Mouse (Mus musculus) MEL (cell line): ENCODE data around the gene Atp1a4. TPM values are rescaled to one million over a fixed set of nuclear protein-coding genes. Genes with fewer than 3 reads are reported as not detected.

Experiments
- DNase-seq: peaks from one replicate; pipeline ENCODE4 v3.0.0; 2011; ENCODE audit warnings: low read depth, low spot score
- H3K27ac ChIP-seq: 2 replicates; pipeline ENCODE4 v1.5.1; 2012; ENCODE audit warnings: low read depth, mild to moderate bottlenecking, control low read depth, low read length, moderate library complexity; ENCODE audit not compliant: control insufficient read depth
- H3K27me3 ChIP-seq, 2 experiments: fragments of 150-350 bp in 1 of 2; sonication (generic) in 1 of 2; 2 replicates each; pipeline ENCODE4 v1.6.1; 2012; ENCODE audit warnings: low read length in 2 of 2, mild to moderate bottlenecking in 2 of 2, improper control_type of control experiment in 1 of 2, moderate library complexity in 1 of 2; ENCODE audit not compliant: insufficient read depth in 2 of 2, control insufficient read depth in 1 of 2
- H3K36me3 ChIP-seq, 2 experiments: 2 replicates each; pipeline ENCODE4 v1.6.1; 2012 to 2014; ENCODE audit warnings: low read length in 2 of 2, improper control_type of control experiment in 1 of 2, inconsistent platforms in 1 of 2, mild to moderate bottlenecking in 1 of 2; ENCODE audit not compliant: insufficient read depth in 2 of 2, control insufficient read depth in 1 of 2
- H3K4me1 ChIP-seq, 2 experiments: fragments of 150-350 bp in 1 of 2; sonication (generic) in 1 of 2; 2 replicates each; pipeline ENCODE4 v1.6.1; 2012; ENCODE audit warnings: low read length in 2 of 2, improper control_type of control experiment in 1 of 2, mild to moderate bottlenecking in 1 of 2; ENCODE audit not compliant: insufficient read depth in 2 of 2, control insufficient read depth in 1 of 2
- H3K4me3 ChIP-seq, 2 experiments: fragments of 150-350 bp in 1 of 2; sonication (generic) in 1 of 2; 2 replicates each; pipeline ENCODE4 v1.5.1; 2012; ENCODE audit warnings: low read depth in 2 of 2, low read length in 2 of 2, mild to moderate bottlenecking in 2 of 2, moderate library complexity in 2 of 2, control low read depth in 1 of 2, improper control_type of control experiment in 1 of 2; ENCODE audit not compliant: control insufficient read depth in 1 of 2, insufficient read depth in 1 of 2
- H3K79me2 ChIP-seq: 2 replicates; pipeline ENCODE4 v1.6.1; 2012; ENCODE audit warnings: mild to moderate bottlenecking, low read length, moderate library complexity; ENCODE audit not compliant: control insufficient read depth, poor library complexity, insufficient read depth
- H3K9ac ChIP-seq: 2 replicates; pipeline ENCODE4 v1.6.1; 2012; ENCODE audit warnings: low read depth, mild to moderate bottlenecking, control low read depth, low read length, moderate library complexity; ENCODE audit not compliant: control insufficient read depth, poor library complexity, severe bottlenecking
- H3K9me3 ChIP-seq: fragments of 150-350 bp; sonication (generic); replicated peaks from 2 replicates; pipeline ENCODE4 v1.6.1; 2012; ENCODE audit warnings: mild to moderate bottlenecking, low read length, improper control_type of control experiment, moderate library complexity; ENCODE audit not compliant: insufficient read depth
- CHD1 ChIP-seq: IDR thresholded peaks from 2 replicates; pipeline ENCODE4 v1.6.1; 2012; ENCODE audit warnings: low read depth, mild to moderate bottlenecking, inconsistent platforms, low read length, improper control_type of control experiment
- CHD2 ChIP-seq: IDR thresholded peaks from 2 replicates; pipeline ENCODE4 v1.6.1; 2011; ENCODE audit warnings: low read length, improper control_type of control experiment
- HCFC1 ChIP-seq: IDR thresholded peaks from 2 replicates; pipeline ENCODE4 v1.6.1; 2012; ENCODE audit warnings: low read depth, mild to moderate bottlenecking, inconsistent platforms, low read length, improper control_type of control experiment, moderate library complexity
- JUND ChIP-seq: IDR thresholded peaks from 2 replicates; pipeline ENCODE4 v1.6.1; 2011; ENCODE audit warnings: low read depth, mild to moderate bottlenecking, improper control_type of control experiment, low read length
- MAFK ChIP-seq: IDR thresholded peaks from 2 replicates; pipeline ENCODE4 v1.6.1; 2011; ENCODE audit warnings: low read depth, mild to moderate bottlenecking, low read length, improper control_type of control experiment, borderline replicate concordance
- MAZ ChIP-seq: IDR thresholded peaks from 2 replicates; pipeline ENCODE4 v1.6.1; 2012; ENCODE audit warnings: low read depth, mild to moderate bottlenecking, inconsistent platforms, low read length, improper control_type of control experiment
- MEF2A ChIP-seq: IDR thresholded peaks from 2 replicates; pipeline ENCODE4 v1.6.1; 2014; ENCODE audit warnings: low read depth, mild to moderate bottlenecking, inconsistent platforms, low read length, improper control_type of control experiment; ENCODE audit not compliant: poor library complexity, insufficient replicate concordance, severe bottlenecking; ENCODE audit errors: extremely low read depth
- POLR2AphosphoS5 ChIP-seq: IDR thresholded peaks from 2 replicates; pipeline ENCODE4 v1.6.1; 2012; ENCODE audit warnings: low read depth, borderline replicate concordance, mild to moderate bottlenecking, inconsistent platforms, low read length, moderate library complexity, mixed read lengths
- RCOR1 ChIP-seq: IDR thresholded peaks from 2 replicates; pipeline ENCODE4 v1.6.1; 2012; ENCODE audit warnings: low read depth, mild to moderate bottlenecking, inconsistent platforms, low read length, improper control_type of control experiment
- SMC3 ChIP-seq: IDR thresholded peaks from 2 replicates; pipeline ENCODE4 v1.6.1; 2011; ENCODE audit warnings: low read depth, low read length, improper control_type of control experiment
- UBTF ChIP-seq: IDR thresholded peaks from 2 replicates; pipeline ENCODE4 v1.6.1; 2012; ENCODE audit warnings: low read depth, mild to moderate bottlenecking, inconsistent platforms, low read length, improper control_type of control experiment, moderate library complexity, borderline replicate concordance; ENCODE audit not compliant: insufficient read depth
- USF2 ChIP-seq, 2 experiments: IDR thresholded peaks; 2 replicates each; pipeline ENCODE4 v1.6.1; 2011 to 2012; ENCODE audit warnings: improper control_type of control experiment in 2 of 2, low read length in 2 of 2, borderline replicate concordance in 1 of 2, inconsistent platforms in 1 of 2, low read depth in 1 of 2, mild to moderate bottlenecking in 1 of 2; ENCODE audit not compliant: insufficient read depth in 1 of 2
- polyA plus RNA-seq, 2 experiments: library from polyadenylated mRNA; stranded (reverse) in 1 of 2; unstranded in 1 of 2; fragments of >175 nt in 1 of 2; fragments of >200 nt in 1 of 2; gene quantifications; 2 replicates each; pipeline versions ENCODE4 v1.2.1 to v1.2.4; 2012; ENCODE audit warnings: low replicate concordance in 2 of 2, low read depth in 1 of 2; ENCODE audit not compliant: insufficient read length in 2 of 2, insufficient read depth in 1 of 2, missing spikeins in 1 of 2
- total RNA-seq: library from RNA; depleted of rRNA; stranded (reverse); fragments of 300-350 nt; gene quantifications from 2 replicates; pipeline ENCODE4 v1.2.3, GENCODE M21; 2012

The Atp1a4 gene
- total and polyA plus RNA-seq, 3 experiments, result not detected

GRCm38 (mm10) chr1:172289617-172289946, 31.4 kb upstream of the Atp1a4 start:
- no peak for DNase-seq
- Histone ChIP-seq H3K4me1 (peaks cover 0 to 8% of the 10 kb centered on the region in 2 experiments; a peak in 2 of 4 replicates), H3K9me3 (no peaks in the 10 kb centered on the region), H3K4me3 (no peak overlapping the region), H3K36me3 (peaks cover 0 to 7% of the 10 kb centered on the region in 2 experiments; a peak in 1 of 4 replicates), H3K27me3 (peaks cover 6 to 16% of the 10 kb centered on the region in 2 experiments), H3K27ac (no peak overlapping the region), H3K79me2 (no peaks in the 10 kb centered on the region), H3K9ac (peak overlapping the region; percentile 12; the same call in 1 of the 2 replicates)
- no peak for TF ChIP-seq POLR2AphosphoS5
- no peak for TF ChIP-seq SMC3
- TF ChIP-seq HCFC1, result no peak
- no peak for TF ChIP-seq CHD2
- no peak for TF ChIP-seq MEF2A
- no peak for TF ChIP-seq UBTF
- TF ChIP-seq USF2 (IDR thresholded peaks at IDR 0.05; ENCODE audit: borderline replicate concordance in 1 of 2, insufficient read depth in 1 of 2, low read depth in 1 of 2, low read length in 2 of 2), result no peak
- TF ChIP-seq MAFK, result no peak
- no peak for TF ChIP-seq RCOR1
- TF ChIP-seq JUND, result no peak

GRCm38 (mm10) chr1:172288900-172289616, 30.8 kb upstream of the Atp1a4 start:
- TF ChIP-seq CHD1 (no peak), MAZ (no peak), MEF2A (no peak)
- no peaks in the 10 kb centered on the region for H3K79me2 ChIP-seq

More at GRCm38 (mm10) chr1:172288900-172289616, 30.8 kb upstream of the Atp1a4 start:
- Histone ChIP-seq H3K9ac (peak overlapping the region; percentile 12; the same call in 1 of the 2 replicates), H3K4me1 (peaks cover 0 to 8% of the 10 kb centered on the region in 2 experiments; a peak in 2 of 4 replicates), H3K27ac (no peak overlapping the region), H3K27me3 (peaks cover 6 to 16% of the 10 kb centered on the region in 2 experiments), H3K36me3 (peaks cover 0 to 7% of the 10 kb centered on the region in 2 experiments; a peak in 1 of 4 replicates), H3K4me3 (no peak overlapping the region), H3K9me3 (no peaks in the 10 kb centered on the region)
- no peak for DNase-seq
